Mouse (Mus musculus): ENCODE data around the gene Olfr1389. TPM values are rescaled to one million over a fixed set of nuclear protein-coding genes. Genes with fewer than 3 reads are reported as not detected.
"Not testable (repeated sequence)": the region's sequence is repeated elsewhere in the genome, so short reads cannot be mapped to it uniquely, and the experiment has no call there.

The Olfr1389 gene
- total RNA-seq (2021), result not detected

- DNase-seq, result no peak
- intact Hi-C loops (cut with DNase I), result no loop called here
These were observed at the start of gene Olfr1389 for GRCm38 (mm10) chr11:49422767-49423166. Olfr1389 (plus strand) TSS chr11:49423067.

DNA sequence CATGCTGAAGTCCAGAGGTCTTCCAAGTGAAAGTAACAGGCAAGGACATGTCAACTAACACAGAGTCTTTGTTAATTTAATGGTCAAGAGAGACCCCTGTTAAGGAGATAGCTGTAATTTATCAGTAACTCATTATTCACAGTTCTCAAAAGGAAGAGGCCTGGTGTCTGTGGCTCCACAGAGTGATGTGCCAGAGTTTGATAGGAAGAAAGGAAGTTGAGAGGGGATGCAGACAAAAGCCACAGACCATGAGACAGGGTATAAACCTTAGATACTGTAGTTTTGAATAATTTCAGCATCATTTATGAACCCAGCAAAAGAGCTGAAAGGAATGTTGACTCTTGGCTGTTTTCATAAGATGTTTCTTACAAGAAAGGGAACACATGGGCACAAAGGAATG is 39.7 kb upstream of the Olfr1389 start:
- intact Hi-C loops (cut with DNase I), result loop anchor here (1.0 kb wide), 1 partner anchor 47 kb away; no protein-coding TSS in a partner anchor
- DNase-seq, result no peak

DNA sequence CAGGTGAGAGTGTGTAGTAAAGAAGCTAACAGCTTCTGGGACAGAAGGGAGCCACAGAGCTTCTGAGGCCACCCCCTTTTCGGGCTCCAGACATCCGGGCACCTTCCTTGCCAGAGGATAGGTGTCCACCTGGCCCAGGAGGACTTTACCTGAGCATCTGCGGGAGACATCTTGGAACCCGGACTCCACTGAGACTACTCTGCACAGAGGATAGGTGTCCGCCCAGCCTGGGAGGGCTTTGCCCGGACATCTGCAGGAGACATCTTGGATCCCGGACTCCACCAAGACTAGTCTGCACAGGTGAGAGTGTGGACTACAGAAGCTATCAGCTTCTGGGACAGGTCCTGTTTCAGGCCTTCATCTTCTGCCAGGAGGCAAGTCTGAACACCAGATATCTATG is 36.7 kb upstream of the Olfr1389 start:
- intact Hi-C loops (cut with DNase I); DNase-seq: not testable (repeated sequence)

GRCm38 (mm10) chr11:49392707-49393106 is 30.2 kb upstream of the Olfr1389 start:
- DNase-seq; intact Hi-C loops (cut with DNase I): not testable (repeated sequence)

DNA sequence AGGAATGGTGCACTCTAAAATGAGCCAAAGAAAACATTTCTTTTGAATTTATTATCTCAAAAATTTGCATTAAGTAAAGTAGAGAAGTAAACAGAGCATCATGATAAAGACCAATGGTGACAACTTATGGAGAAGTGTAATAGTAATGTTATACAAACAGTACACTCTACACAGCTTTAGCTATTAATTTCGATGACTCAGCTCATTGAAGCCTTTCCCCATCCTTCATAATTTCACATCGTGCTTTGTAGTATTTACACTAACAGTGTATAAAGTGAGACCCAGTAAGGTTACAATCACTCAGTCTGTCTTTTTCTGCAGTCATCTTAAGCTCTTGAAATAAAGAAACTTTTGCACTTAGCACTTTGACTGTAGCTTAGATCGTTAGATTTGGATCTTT is 16.1 kb upstream of the Olfr1389 start:
- DNase-seq, result no peak
- intact Hi-C loops (cut with DNase I), result loop anchor here (5.0 kb wide), 1 partner anchor 134 kb away; no protein-coding TSS in a partner anchor

GRCm38 (mm10) chr11:49410540-49410939 is 12.3 kb upstream of the Olfr1389 start:
- DNase-seq, result peak; percentile 6 to 25
- intact Hi-C loops (cut with DNase I), result loop anchor here (5.0 to 10.0 kb wide), 2 partner anchors 218 to 536 kb away; partner anchors contain the start of gene Irgm1

DNA sequence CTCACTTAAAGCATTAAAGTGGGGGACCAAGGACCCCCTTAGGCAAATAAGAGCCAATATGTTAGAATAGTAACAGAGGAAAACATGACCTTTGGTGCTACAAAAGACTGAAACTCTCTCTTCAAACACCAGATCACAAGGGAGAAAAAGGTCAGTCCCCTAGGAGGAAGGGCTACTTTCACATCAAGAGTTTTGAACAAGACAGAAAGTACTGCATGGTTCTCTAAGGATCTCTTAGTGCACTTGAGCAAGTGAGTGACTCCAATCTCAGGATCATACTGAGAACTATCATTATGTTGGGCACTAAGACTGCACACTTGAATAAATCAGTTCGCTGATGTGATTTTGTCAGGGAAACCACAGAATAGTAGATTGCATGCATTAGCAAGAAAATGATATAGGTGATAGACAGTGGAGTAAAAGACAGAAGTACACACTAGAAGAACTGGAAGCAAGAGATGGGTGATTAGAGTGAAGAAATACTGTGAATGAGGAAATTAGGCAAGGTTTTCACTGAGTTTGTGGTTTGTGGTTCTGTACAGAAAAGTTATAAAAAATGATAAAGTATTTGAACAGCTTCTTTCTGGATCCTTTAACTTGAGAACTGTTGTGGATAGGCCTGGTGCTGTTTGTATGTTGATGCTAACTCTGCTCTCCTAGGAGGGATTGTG is 2.5 kb downstream of the Olfr1389 start:
- no peak for DNase-seq
- intact Hi-C loops (cut with DNase I), result no loop called here

- DNase-seq, result no peak
- intact Hi-C loops (cut with DNase I), result no loop called here
These were observed 6.8 kb downstream of the Olfr1389 start for GRCm38 (mm10) chr11:49429641-49430040.

GRCm38 (mm10) chr11:49436411-49436810 is 13.5 kb downstream of the Olfr1389 start, which contains the start of gene Olfr1388:
Olfr1388 (plus strand) TSS chr11:49436624.
- intact Hi-C loops (cut with DNase I), result no loop called here
- peak; percentile 60 to 61 for DNase-seq

GRCm38 (mm10) chr11:49455043-49455442 is 32.2 kb downstream of the Olfr1389 start, which contains the start of gene Olfr1387:
Olfr1387 (plus strand) TSS chr11:49455343.
- no peak for DNase-seq
- intact Hi-C loops (cut with DNase I), result no loop called here

DNA sequence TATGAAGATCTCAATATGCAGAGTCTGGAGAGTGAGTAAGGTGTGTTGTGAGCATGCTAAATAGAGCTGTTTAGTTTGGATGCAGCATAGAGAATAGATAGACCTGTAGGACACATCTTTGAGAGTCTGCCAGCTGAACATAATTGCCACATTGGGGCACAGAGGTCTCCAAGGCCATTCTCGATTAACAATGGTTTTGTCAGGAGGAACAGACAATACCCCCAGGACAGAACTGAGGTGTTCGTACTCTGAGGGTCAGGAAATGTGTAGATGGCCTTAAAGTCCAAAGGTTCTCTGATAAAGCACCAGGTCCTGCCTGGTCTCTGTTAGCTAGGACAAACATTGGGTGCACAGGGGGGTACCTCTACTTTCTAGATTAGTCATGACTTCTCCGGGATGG is 41.9 kb downstream of the Olfr1389 start, which contains the start of gene Olfr1386:
Gene Olfr1386 (plus strand): TSS at position 301 of the 400 bp plus-strand sequence.
- DNase-seq; intact Hi-C loops (cut with DNase I): not testable (repeated sequence)

Other genes with a start within 250 kb of the Olfr1389 start
- 10 to 100 TPM; 59.3 to 60.3 TPM for gene Btnl9, start 235.9 kb upstream of the Olfr1389 start, total RNA-seq (2021)
- gene Zfp62, start 219.8 kb upstream of the Olfr1389 start, total RNA-seq (2021), result 10 to 100 TPM; 30.0 to 39.8 TPM
- gene Mgat1, start 178.9 kb upstream of the Olfr1389 start, total RNA-seq (2021), result 10 to 100 TPM; 84.4 to 86.9 TPM
- gene Olfr1393, start 144.8 kb upstream of the Olfr1389 start, total RNA-seq (2021), result under 1 TPM; 0.17 to 0.35 TPM
- not detected for gene Olfr1392, start 137.8 kb upstream of the Olfr1389 start, total RNA-seq (2021)
- not detected for gene Olfr10, start 118.3 kb upstream of the Olfr1389 start, total RNA-seq (2021)
- gene Olfr1391, start 100.3 kb upstream of the Olfr1389 start, total RNA-seq (2021), result not detected
- gene Olfr1390, start 87.9 kb upstream of the Olfr1389 start, total RNA-seq (2021), result not detected
- gene Olfr1388, start 13.6 kb downstream of the Olfr1389 start, total RNA-seq (2021), result under 1 TPM; 0.10 to 0.14 TPM
- gene Olfr1387, start 32.3 kb downstream of the Olfr1389 start, total RNA-seq (2021), result not detected
- not detected for gene Olfr1386, start 42.0 kb downstream of the Olfr1389 start, total RNA-seq (2021)
- not detected for gene Olfr1385, start 66.0 kb downstream of the Olfr1389 start, total RNA-seq (2021)
- gene Olfr1384, start 83.7 kb downstream of the Olfr1389 start, total RNA-seq (2021), result under 1 TPM in 1 of 2 experiments, not detected in 1; 0.42 TPM
- gene Olfr1383, start 96.6 kb downstream of the Olfr1389 start, total RNA-seq (2021), result under 1 TPM; 0.69 to 0.91 TPM
- not detected for gene Olfr1382, start 105.2 kb downstream of the Olfr1389 start, total RNA-seq (2021)
- gene Olfr1381, start 120.4 kb downstream of the Olfr1389 start, total RNA-seq (2021), result not detected
- not detected for gene Olfr1380, start 133.8 kb downstream of the Olfr1389 start, total RNA-seq (2021)
- gene Flt4, start 186.2 kb downstream of the Olfr1389 start, total RNA-seq (2021), result 10 to 100 TPM; 14.5 to 14.9 TPM
- 10 to 100 TPM in 1 of 2 experiments, not detected in 1; 15.7 TPM for gene Scgb3a1, start 240.5 kb downstream of the Olfr1389 start, total RNA-seq (2021)

All from heart, postnatal 10 days (tissue).